Mouse (Mus musculus) erythroid progenitor cell, adult 5-6 weeks (primary cell): ENCODE measurements around the gene Dnm3. TPM values are rescaled to one million over a fixed set of nuclear protein-coding genes. Genes with fewer than 3 reads are reported as not detected.

Source experiments
- ATAC-seq: replicated peaks from 2 replicates; pipeline ENCODE4 v1.8.0; 2016; ENCODE audit warnings: moderate number of reproducible peaks, mild to moderate bottlenecking, moderate TSS enrichment, inconsistent platforms; ENCODE audit not compliant: poor library complexity, low FRiP score, severe bottlenecking
- total RNA-seq, 2 experiments: library from RNA; stranded (forward) in 1 of 2; stranded (reverse) in 1 of 2; fragments of 150-400 nt in 1 of 2; fragments of 186-747, 209-891 nt in 1 of 2; gene quantifications; 2 replicates each; pipeline versions ENCODE4 v1.2.3 to v1.2.4; 2015 to 2017; ENCODE audit warnings: low replicate concordance in 2 of 2

The Dnm3 gene
- total RNA-seq, 2 experiments from 2014 or later: not detected

GRCm38 (mm10) chr1:162184003-162184748 lies 293.7 kb downstream of the Dnm3 start:
- no peak for ATAC-seq

- no peak for ATAC-seq
Observed at GRCm38 (mm10) chr1:162183438-162183837, 294.4 kb downstream of the Dnm3 start.

- ATAC-seq: no peak
Observed at GRCm38 (mm10) chr1:162181187-162181975, 296.5 kb downstream of the Dnm3 start.

GRCm38 (mm10) chr1:162180451-162180850 lies 297.4 kb downstream of the Dnm3 start:
- no peak for ATAC-seq

GRCm38 (mm10) chr1:162179401-162179800 lies 298.4 kb downstream of the Dnm3 start:
- ATAC-seq: no peak

- ATAC-seq: no peak
Observed at GRCm38 (mm10) chr1:162172806-162173205, 305.0 kb downstream of the Dnm3 start.

- ATAC-seq: no peak
Observed at GRCm38 (mm10) chr1:162163687-162164484, 313.9 kb downstream of the Dnm3 start.

GRCm38 (mm10) chr1:162162677-162163076 lies 315.2 kb downstream of the Dnm3 start:
- ATAC-seq: no peak

GRCm38 (mm10) chr1:162162249-162162648 lies 315.6 kb downstream of the Dnm3 start:
- no peak for ATAC-seq

- no peak for ATAC-seq
Observed at GRCm38 (mm10) chr1:162160718-162161117, 317.1 kb downstream of the Dnm3 start.

GRCm38 (mm10) chr1:162158486-162158885 lies 319.3 kb downstream of the Dnm3 start:
- ATAC-seq: no peak

- ATAC-seq: no peak
Observed at GRCm38 (mm10) chr1:162157659-162158058, 320.2 kb downstream of the Dnm3 start.

GRCm38 (mm10) chr1:162156873-162157272 lies 321.0 kb downstream of the Dnm3 start:
- ATAC-seq: no peak

GRCm38 (mm10) chr1:162155546-162155945 lies 322.3 kb downstream of the Dnm3 start:
- ATAC-seq: no peak

- no peak for ATAC-seq
Observed at GRCm38 (mm10) chr1:162153118-162153517, 324.7 kb downstream of the Dnm3 start.

GRCm38 (mm10) chr1:162149730-162150129 lies 328.1 kb downstream of the Dnm3 start:
- ATAC-seq: no peak

GRCm38 (mm10) chr1:162147554-162147953 lies 330.3 kb downstream of the Dnm3 start:
- ATAC-seq: no peak

- ATAC-seq: no peak
Observed at GRCm38 (mm10) chr1:162145748-162146147, 332.1 kb downstream of the Dnm3 start.

- no peak for ATAC-seq
Observed at GRCm38 (mm10) chr1:162144992-162145391, 332.8 kb downstream of the Dnm3 start.
